In the genomic region with DNA sequence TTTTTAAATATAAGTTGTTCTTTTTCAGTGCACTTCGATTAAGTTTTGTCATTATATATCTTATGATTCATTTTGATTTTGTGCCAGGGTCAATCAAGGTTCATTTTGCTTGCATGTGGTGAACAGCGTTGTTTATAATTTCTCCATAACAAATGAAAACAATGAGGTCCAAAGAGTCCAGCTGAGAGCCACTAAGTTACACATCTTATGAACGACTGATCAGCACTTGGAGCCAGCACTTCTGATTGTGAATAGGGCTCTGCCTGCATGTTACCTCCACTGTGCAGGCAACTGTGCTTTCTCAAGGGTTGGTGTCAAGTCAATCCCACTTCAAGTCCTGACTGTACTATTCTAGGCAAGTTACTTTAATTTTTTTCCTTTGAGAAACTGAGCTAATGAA, we compare ENCODE assay signal across 27 mouse cellular contexts.
DNase-seq lines count a peak whose midpoint lies in the region; ATAC-seq and TF ChIP-seq lines count a peak whose summit lies in the region.
"Had no signal": no experiment of that assay in that cellular context is flagged by ENCODE, and none has a peak within 500 bp of the region (broad histone marks: within the 10 kb centered on the region; RNA-seq: fewer than 3 reads in every experiment).

No protein-coding gene starts in this region.

- H3K9ac ChIP-seq in lung, embryonic 14.5 days = no peak overlapping the region
- no peak overlapping the region for H3K9ac ChIP-seq in lung, embryonic 16.5 days (ENCODE audit: low read length)
- H3K9ac ChIP-seq: embryonic facial prominence, embryonic 13.5 days; embryonic facial prominence, embryonic 15.5 days; forebrain, embryonic 12.5 days had no signal

- H3K27ac ChIP-seq in lung, embryonic 14.5 days (ENCODE audit: low read depth) = no peak overlapping the region
- H3K27ac ChIP-seq in lung, embryonic 16.5 days (ENCODE audit: low read length) = 0 out of 2 replicates have a peak overlapping the region, but pooled peaks have one; percentile 6
- H3K27ac ChIP-seq: embryonic facial prominence, embryonic 13.5 days; embryonic facial prominence, embryonic 15.5 days; forebrain, embryonic 10.5 days; forebrain, embryonic 12.5 days had no signal

- no peaks in the 10 kb centered on the region for H3K27me3 ChIP-seq in lung, embryonic 14.5 days (ENCODE audit: insufficient read depth, low read length)
- no peaks in the 10 kb centered on the region for H3K27me3 ChIP-seq in lung, embryonic 16.5 days (ENCODE audit: control insufficient read depth, insufficient read depth, low read depth, low read length)
- H3K27me3 ChIP-seq: CH12.LX; embryonic facial prominence, embryonic 13.5 days; embryonic facial prominence, embryonic 15.5 days; forebrain, embryonic 12.5 days; Patski had no signal

- TF ChIP-seq CTCF in lung, embryonic 14.5 days (IDR thresholded peaks at IDR 0.05; ENCODE audit: low read depth) = no peak

- 33% methylated on average over 3 of the region's 3 CpGs for WGBS in lung, embryonic 14.5 days
- WGBS in lung, embryonic 16.5 days = 34% methylated on average over 3 of the region's 3 CpGs

- no peaks in the 10 kb centered on the region for H3K4me1 ChIP-seq in lung, embryonic 14.5 days (ENCODE audit: insufficient read depth)
- no peaks in the 10 kb centered on the region for H3K4me1 ChIP-seq in lung, embryonic 16.5 days (replicated peaks; ENCODE audit: control insufficient read depth, insufficient read depth, low read length)
- H3K4me1 ChIP-seq: embryonic facial prominence, embryonic 13.5 days; embryonic facial prominence, embryonic 15.5 days; forebrain, embryonic 10.5 days; forebrain, embryonic 12.5 days had no signal

- H3K4me3 ChIP-seq in lung, embryonic 14.5 days (ENCODE audit: low read depth, low read length) = no peak overlapping the region
- no peak overlapping the region for H3K4me3 ChIP-seq in lung, embryonic 16.5 days (ENCODE audit: low read length)
- H3K4me3 ChIP-seq: embryonic facial prominence, embryonic 13.5 days; embryonic facial prominence, embryonic 15.5 days; erythroblast, embryonic 14.5 days; forebrain, embryonic 10.5 days; forebrain, embryonic 12.5 days had no signal

- H3K9me3 ChIP-seq in lung, embryonic 14.5 days (ENCODE audit: low read depth, low read length) = no peaks in the 10 kb centered on the region
- no peaks in the 10 kb centered on the region for H3K9me3 ChIP-seq in lung, embryonic 16.5 days (ENCODE audit: control insufficient read depth, low read length)
- H3K9me3 ChIP-seq: embryonic facial prominence, embryonic 13.5 days; embryonic facial prominence, embryonic 15.5 days; forebrain, embryonic 10.5 days; forebrain, embryonic 12.5 days; G1E had no signal

- peak; percentile 54 for DNase-seq in lung, embryonic 14.5 days
- DNase-seq in lung, postnatal 25 days (ENCODE audit: low spot score) = no peak
- no peak for DNase-seq in lung, adult 18-20 months
- DNase-seq in R1 (ENCODE audit: low read depth, low spot score) = peak; percentile 15
- DNase-seq: adrenal gland, adult 2 months; adrenal gland, postnatal 10 days; adrenal gland, postnatal 25 days; B cell, adult 2 months; cerebellum, adult 11 months; cerebellum, adult 18-20 months; cerebellum, adult 8-10 months; cerebellum, adult 9-11 months; cerebellum, postnatal 14 days; cerebellum, postnatal 36 days; embryo, embryonic 11 days had no signal

- H3K36me3 ChIP-seq in lung, embryonic 14.5 days (ENCODE audit: insufficient read depth) = no peaks in the 10 kb centered on the region
- H3K36me3 ChIP-seq in lung, embryonic 16.5 days (ENCODE audit: control insufficient read depth, insufficient read depth, low read length) = no peaks in the 10 kb centered on the region
- H3K36me3 ChIP-seq: embryonic facial prominence, embryonic 13.5 days; embryonic facial prominence, embryonic 15.5 days; forebrain, embryonic 10.5 days; forebrain, embryonic 12.5 days; G1E had no signal

- no peak for ATAC-seq in lung, embryonic 14.5 days (ENCODE audit: insufficient read depth)
- ATAC-seq in lung, embryonic 16.5 days (ENCODE audit: low read depth) = peak; percentile 63; the same call in 1 of the 2 replicates
- ATAC-seq: CD4-positive, CD25-positive, alpha-beta regulatory T cell, adult 4 months; forebrain, embryonic 14.5 days; forebrain, embryonic 16.5 days; Patski had no signal

- H3K4me2 ChIP-seq in lung, embryonic 14.5 days = no peak overlapping the region
- no peak overlapping the region for H3K4me2 ChIP-seq in lung, embryonic 16.5 days (ENCODE audit: low read depth, low read length)
- H3K4me2 ChIP-seq: embryonic facial prominence, embryonic 13.5 days; embryonic facial prominence, embryonic 15.5 days; forebrain, embryonic 12.5 days had no signal

Comparison
In these comparisons a context has a peak if more than half of its experiments do, and no peak if none do; other contexts are left out.
1. DNase-seq: peak in lung, embryonic 14.5 days (single experiment) and R1 (single experiment); none in lung, postnatal 25 days (single experiment) and lung, adult 18-20 months (0 of 2).